Mouse (Mus musculus) bone marrow, adult 2 months (tissue): ENCODE measurements around the gene Ppp3r1. TPM values are rescaled to one million over a fixed set of nuclear protein-coding genes. Genes with fewer than 3 reads are reported as not detected.

Experiments used
- H3K27ac ChIP-seq: fragments of 200-500 bp; 2 replicates; pipeline ENCODE4 v1.5.1; 2012; ENCODE audit warnings: low read depth, mild to moderate bottlenecking, control low read depth, inconsistent platforms, low read length; ENCODE audit not compliant: control insufficient read depth, poor library complexity, insufficient read depth
- H3K4me1 ChIP-seq: fragments of 200-500 bp; 2 replicates; pipeline ENCODE4 v1.6.1; 2011; ENCODE audit warnings: low read length; ENCODE audit not compliant: control insufficient read depth, insufficient read depth
- H3K4me3 ChIP-seq: fragments of 200-500 bp; replicated peaks from 2 replicates; pipeline ENCODE3; 2011; ENCODE audit warnings: mild to moderate bottlenecking, low read depth, low read length, control low read depth; ENCODE audit not compliant: control insufficient read depth
- CTCF ChIP-seq: fragments of 200-500 bp; IDR thresholded peaks from 2 replicates; pipeline ENCODE4 v1.5.1; 2011; ENCODE audit warnings: low read length, control low read depth; ENCODE audit not compliant: control insufficient read depth, insufficient read depth
- POLR2A ChIP-seq: fragments of 200-500 bp; IDR thresholded peaks from 2 replicates; pipeline ENCODE4 v1.6.1; 2011; ENCODE audit warnings: low read depth, mild to moderate bottlenecking, control low read depth, low read length, borderline replicate concordance; ENCODE audit not compliant: control insufficient read depth
- WGBS: fragments of 180-500 bp; shearing (Covaris S2); methylation state at CpG from one replicate; pipeline ENCODE4 v1.1.7; 2018; 5-methylcytosine and 5-hydroxymethylcytosine counted together
- polyA plus RNA-seq: library from polyadenylated mRNA; stranded (reverse); fragments of >200 nt; gene quantifications from 2 replicates; pipeline ENCODE4 v1.2.4, GENCODE M21; 2011; ENCODE audit warnings: low replicate concordance; ENCODE audit not compliant: missing spikeins, insufficient read depth, insufficient read length

Ppp3r1 gene
- polyA plus RNA-seq: 17.9 and 21.5 TPM in 2 replicates

DNA sequence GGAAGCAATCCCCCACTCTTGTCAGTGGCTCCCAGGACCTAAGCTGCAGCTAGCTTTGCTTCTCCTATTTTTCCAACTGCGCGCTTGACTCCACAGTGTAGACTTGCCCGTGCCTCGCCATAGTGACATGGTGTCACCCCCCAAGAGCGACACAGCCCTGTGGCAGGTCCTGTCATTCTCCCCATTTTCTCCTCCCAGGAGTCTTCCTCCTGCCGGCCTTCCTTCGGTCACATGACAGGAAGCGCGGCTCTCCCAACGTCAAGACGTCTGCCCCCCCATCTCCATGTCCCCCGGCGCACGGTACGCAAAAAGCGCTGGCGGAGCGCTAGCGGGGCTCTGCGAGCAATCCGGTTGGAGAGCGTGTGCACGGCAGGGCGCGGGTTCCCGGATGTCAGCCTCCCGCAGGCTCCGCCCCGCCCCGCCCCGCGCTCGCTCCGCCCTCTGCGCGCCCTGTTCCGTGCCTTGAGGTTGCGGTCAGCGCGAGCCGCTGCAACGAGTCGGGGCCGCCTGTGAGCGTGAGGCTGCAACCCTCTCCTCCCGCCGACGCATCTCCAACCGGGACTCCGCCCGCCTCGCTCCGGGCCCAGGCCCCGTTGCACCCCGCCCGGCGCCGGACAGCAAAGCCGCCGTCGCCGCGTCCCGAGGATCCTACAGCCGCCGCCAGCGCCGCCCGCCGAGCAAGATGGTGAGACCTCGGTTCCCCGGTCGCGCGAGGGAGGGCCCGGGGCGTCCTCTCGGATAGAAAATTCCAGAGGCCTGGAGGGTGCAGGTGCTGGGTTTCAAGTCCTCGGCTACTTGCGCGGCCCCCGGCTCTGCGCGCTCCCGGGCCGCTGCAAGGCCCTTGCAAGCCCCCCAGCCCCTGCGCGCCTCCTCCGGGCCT lies at the start of gene Ppp3r1:
Ppp3r1 (plus strand) TSS at position 406 of the 880 bp plus-strand sequence.
- no peak for TF ChIP-seq CTCF
- TF ChIP-seq POLR2A: peak; percentile 88
- WGBS: under 1% methylated on average over 84 of the region's 89 CpGs
- Histone ChIP-seq H3K27ac (peak within 1 kb of the TSS; percentile 86), H3K4me3 (peak within 1 kb of the TSS; percentile 82), H3K4me1 (no peaks in the 10 kb centered on the region; the same call in 1 of the 2 replicates)

DNA sequence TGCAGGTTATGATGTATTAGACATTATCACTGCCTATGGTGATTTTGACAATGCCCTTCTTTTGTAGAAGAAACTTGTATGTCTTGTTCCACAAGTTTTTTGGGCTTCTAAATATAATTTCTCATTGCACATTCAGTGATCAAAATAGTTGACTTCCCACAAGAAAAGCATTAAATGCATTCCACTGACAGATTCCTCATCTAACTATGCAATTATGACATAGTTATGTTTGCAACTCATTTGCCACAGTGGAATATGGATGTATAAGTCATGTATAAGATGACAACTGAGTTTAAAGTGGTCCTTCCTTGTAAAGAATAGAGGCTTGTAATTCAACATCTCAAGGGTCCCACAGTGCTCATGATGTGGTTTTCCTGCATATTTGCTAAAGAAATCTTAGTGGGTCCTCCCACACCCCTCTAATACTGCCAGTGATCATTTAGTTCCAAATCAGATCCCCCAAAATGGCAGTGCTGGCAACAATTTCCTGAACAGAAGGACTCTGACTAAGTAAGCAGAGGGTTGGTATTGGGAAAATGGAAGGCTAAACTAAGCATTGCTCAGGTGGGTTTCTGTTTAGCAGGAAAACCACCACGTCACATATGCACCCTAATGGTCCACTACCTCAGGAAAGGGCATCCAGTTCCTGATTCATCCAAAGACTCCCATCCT lies 46.5 kb upstream of the Ppp3r1 start:
- 79% methylated on average over 1 of the region's 1 CpGs for WGBS
- no peak overlapping the region for H3K27ac ChIP-seq
- TF ChIP-seq POLR2A (no peak), CTCF (no peak)
- no peaks in the 10 kb centered on the region for H3K4me1 ChIP-seq
- no peak overlapping the region for H3K4me3 ChIP-seq

DNA sequence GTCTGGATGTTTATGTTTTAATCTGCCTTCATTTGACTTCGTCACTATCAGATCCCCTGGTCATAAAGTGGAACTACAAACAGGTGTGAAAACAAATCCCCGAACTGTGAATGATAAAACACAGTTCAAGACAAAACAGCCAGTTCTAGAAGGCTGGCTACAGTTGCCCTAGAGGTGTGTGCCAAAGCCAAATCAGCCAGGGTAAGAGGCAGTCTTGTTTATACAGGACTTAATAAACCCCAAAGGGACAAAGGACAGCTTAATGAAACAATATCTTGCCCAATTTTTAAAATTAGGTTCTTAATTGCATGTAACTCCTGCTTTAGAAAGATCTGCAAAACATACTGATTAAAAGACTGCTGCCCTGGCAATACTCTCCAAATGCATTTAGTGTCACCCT lies 32.6 kb upstream of the Ppp3r1 start:
- H3K27ac ChIP-seq: no peak overlapping the region
- TF ChIP-seq POLR2A (no peak), CTCF (no peak)
- WGBS: 75% methylated on average over 2 of the region's 2 CpGs
- H3K4me3 ChIP-seq: no peak overlapping the region
- no peaks in the 10 kb centered on the region for H3K4me1 ChIP-seq

DNA sequence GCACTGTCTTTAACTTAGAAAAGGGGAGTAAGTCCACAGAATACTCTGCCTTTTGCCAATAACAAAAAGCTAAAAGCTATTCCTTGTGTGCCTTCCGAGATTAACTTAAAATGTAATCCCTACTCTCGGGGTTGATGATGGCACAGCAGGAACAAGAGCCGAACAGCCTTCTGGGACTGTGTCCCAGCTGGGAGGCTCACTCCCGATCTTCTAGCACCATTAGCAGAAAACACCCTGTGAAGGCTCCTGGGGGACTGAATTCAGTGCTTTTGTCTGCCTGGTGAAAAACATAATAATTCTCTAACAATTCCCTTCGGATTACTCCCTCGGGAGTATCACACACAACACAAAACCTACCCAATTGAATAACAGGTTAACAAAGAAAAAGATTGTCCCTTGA lies 23.4 kb upstream of the Ppp3r1 start:
- Histone ChIP-seq H3K4me1 (no peaks in the 10 kb centered on the region), H3K27ac (no peak overlapping the region), H3K4me3 (no peak overlapping the region)
- WGBS: 76% methylated on average over 6 of the region's 6 CpGs
- no peak for TF ChIP-seq CTCF
- no peak for TF ChIP-seq POLR2A

DNA sequence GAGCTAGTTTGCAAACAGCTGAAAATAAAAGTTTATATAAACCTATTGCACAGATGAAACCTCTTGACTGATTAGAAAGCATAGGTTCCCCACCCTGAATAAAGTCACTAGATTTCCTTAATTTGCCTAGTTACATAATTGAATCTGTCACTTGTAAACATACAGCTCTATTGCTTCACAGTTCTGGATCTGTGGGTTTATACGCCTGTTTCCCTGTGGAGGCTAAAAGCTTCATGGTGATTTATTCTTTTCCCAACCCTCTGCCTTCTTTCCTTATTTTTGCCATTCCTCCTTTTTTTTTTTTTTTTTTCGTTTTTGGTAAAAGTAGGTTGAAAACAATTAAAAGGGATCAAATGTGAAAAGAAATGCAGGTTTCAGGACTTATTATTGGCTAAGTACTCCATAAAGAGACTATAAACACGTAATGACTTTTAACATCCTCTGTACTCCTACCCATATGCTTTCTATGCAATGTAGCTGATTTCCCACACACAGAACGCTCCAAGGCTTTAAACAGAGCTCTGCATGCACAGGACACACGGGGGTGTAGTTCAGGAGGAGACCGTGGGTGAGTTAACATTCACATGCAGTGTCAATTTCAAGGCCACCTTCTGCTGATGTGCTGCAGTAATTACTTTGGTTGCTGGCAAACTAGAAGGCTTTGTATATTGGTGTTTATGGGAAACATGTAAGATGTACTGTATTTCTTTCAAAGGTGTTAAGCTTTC lies 20.6 kb upstream of the Ppp3r1 start:
- 69% methylated on average over 6 of the region's 6 CpGs for WGBS
- H3K27ac ChIP-seq: no peak overlapping the region
- H3K4me3 ChIP-seq: no peak overlapping the region
- TF ChIP-seq CTCF: no peak
- TF ChIP-seq POLR2A: no peak
- no peaks in the 10 kb centered on the region for H3K4me1 ChIP-seq

DNA sequence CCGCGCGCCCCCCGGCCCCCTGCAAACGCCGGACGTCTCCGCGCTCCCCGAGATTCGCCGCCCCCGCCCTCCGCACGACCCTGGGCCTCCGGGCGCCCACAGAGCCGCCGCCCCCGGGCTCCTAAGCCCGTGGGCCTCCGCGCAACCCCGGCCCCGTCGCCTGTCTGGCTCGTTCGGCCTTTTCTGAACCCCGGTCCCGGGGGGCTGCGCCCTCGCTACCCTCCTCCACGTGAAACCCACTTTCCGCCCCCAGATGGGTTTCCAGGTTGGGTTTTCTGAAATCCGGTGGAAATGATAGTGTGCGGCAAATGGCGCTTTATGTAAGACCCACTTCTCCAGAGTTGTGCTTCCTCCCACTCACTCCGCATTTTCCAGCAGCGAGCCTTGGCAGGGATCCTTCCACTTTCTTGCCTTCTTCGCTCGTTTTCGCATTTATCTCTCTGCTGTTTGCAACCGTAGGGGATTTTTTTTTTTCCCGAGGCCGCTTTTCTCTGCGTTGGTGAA lies 727 bp downstream of the Ppp3r1 start:
- Histone ChIP-seq H3K4me1 (peaks cover under 1% of the 10 kb centered on the region; the same call in 1 of the 2 replicates), H3K27ac (peak overlapping the region; percentile 86), H3K4me3 (peak overlapping the region; percentile 82)
- under 1% methylated on average over 38 of the region's 46 CpGs for WGBS
- TF ChIP-seq POLR2A: no peak
- no peak for TF ChIP-seq CTCF

DNA sequence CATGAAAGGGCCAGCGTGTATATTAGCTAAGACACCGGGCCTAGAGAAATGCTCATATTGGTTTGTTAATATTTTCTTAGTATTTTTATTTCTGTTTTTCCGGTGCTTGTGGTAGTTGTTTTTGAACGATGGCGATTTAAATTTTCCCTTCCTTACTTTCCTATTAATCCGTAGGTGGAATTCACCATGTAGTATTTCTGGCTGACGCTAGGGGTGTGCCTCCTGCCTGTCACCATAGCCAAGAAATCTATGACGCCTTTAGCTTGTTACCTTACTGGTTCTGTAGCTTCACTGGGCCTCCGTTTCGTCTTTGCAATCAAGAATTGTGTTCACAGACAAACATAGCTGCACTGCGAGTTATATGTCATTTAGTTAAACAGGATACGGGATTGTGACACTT lies 1.2 kb downstream of the Ppp3r1 start:
- Histone ChIP-seq H3K27ac (peak overlapping the region; percentile 80; the same call in 1 of the 2 replicates), H3K4me3 (peak overlapping the region; percentile 82), H3K4me1 (peaks cover 1% of the 10 kb centered on the region; the same call in 1 of the 2 replicates)
- under 1% methylated on average over 12 of the region's 12 CpGs for WGBS
- TF ChIP-seq POLR2A: no peak
- TF ChIP-seq CTCF: peak; percentile 56

DNA sequence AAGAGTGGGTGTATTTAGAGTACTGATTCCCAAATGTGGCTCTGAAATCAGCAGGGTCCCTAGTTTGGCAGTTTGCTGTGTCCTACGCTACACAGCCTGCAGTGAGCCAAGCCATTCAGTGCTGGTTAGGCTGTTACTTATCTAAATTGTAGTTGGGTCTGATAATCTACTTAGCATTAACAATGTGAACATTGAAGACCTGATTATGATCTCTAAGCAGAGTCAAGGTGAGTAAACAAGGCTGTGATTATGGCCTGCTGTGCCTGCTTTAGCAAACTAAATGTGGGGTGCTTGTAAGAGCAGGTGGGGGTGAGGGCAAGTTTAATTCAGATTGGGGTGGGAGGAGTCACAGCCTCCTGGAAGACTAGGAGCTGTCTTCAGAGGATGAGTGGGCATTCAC lies 4.9 kb downstream of the Ppp3r1 start:
- no peak for TF ChIP-seq CTCF
- no peak for TF ChIP-seq POLR2A
- peaks cover 1% of the 10 kb centered on the region for H3K4me1 ChIP-seq
- no peak overlapping the region for H3K4me3 ChIP-seq
- no peak overlapping the region for H3K27ac ChIP-seq
- 86% methylated on average over 1 of the region's 1 CpGs for WGBS
